8 mouse cellular contexts compared by ENCODE assay signal in the genomic region with DNA sequence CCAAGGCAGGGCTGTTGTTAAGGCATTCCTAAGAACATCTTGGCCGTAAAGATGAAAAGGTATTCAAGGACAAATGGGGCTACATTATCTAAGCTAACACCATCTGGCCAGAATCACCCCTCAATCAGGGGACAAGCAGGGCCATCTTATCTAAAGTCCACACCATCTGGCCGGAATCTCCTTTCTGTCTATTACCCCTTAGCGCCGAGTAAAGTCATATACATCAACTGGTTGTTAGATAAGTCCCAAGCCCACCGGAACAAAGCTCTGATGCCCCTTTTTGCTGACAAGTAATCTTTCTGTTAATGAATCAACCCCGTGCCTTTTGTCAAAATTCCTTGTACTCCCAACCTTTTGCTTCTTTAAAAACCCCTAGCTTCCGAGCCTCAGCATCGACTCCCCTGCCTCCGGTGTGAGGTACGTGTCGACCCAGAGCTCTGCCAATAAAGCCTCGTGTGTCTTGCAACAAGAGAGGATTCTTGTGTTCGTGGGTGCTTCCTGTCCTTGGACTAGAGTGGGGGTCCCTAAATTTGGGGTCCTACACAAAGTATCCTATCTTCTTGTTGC.
A peak's percentile ranks its signal among the peaks of the same experiment; 100 is the strongest.
DNase-seq lines count a peak whose midpoint lies in the region.

No protein-coding gene starts in this region.

- peak; percentile 59 to 80 for DNase-seq in adrenal gland, adult (ENCODE audit: inconsistent age in 2 of 2, low spot score in 1 of 2)
- DNase-seq in cerebellum, postnatal 10 days: peak; percentile 33 to 47
- peak; percentile 20 for DNase-seq in gastrocnemius, postnatal 10 days
- peak; percentile 73 for DNase-seq in kidney, adult 11 months
- DNase-seq in left cerebral cortex, adult 8-10 months (ENCODE audit: low spot score in 2 of 2): peak; percentile 47 to 54
- DNase-seq in naive thymus-derived CD4-positive, alpha-beta T cell, adult 2 months (ENCODE audit: low read depth): peak; percentile 15
- peak; percentile 26 for DNase-seq in testis, postnatal 14 days (ENCODE audit: low spot score)
- DNase-seq in yolk sac, embryonic 10.5 days (ENCODE audit: low spot score): peak; percentile 0

Comparison
In these comparisons a context has a peak if more than half of its experiments do, and no peak if none do; other contexts are left out.
1. Peak in every context shown above with its lines: DNase-seq.
2. DNase-seq: peak in every context shown above with its lines; median percentile 73 in kidney, adult 11 months; 70 in adrenal gland, adult; 50 in left cerebral cortex, adult 8-10 months; 40 in cerebellum, postnatal 10 days; 26 in testis, postnatal 14 days; 20 in gastrocnemius, postnatal 10 days; 15 in naive thymus-derived CD4-positive, alpha-beta T cell, adult 2 months; 0 in yolk sac, embryonic 10.5 days.